Mouse (Mus musculus) embryonic facial prominence, embryonic 13.5 days (tissue): ENCODE data around the gene 3830403N18Rik. TPM values are rescaled to one million over a fixed set of nuclear protein-coding genes. Genes with fewer than 3 reads are reported as not detected.
"Not testable (repeated sequence)": the region's sequence is repeated elsewhere in the genome, so short reads cannot be mapped to it uniquely, and the experiment has no call there.

ENCODE experiments used
- ATAC-seq: fragments of 200-750 bp; cut with Nextera tagmentation; 2 replicates; pipeline ENCODE4 v1.8.0; 2017; ENCODE audit warnings: low read depth; ENCODE audit not compliant: insufficient number of reproducible peaks, insufficient read depth, low FRiP score, low TSS enrichment
- H3K27ac ChIP-seq: fragments of 300-500 bp; sonication (generic); 2 replicates; pipeline ENCODE4 v1.5.1; 2015; ENCODE audit warnings: moderate library complexity, mild to moderate bottlenecking, inconsistent platforms
- H3K27me3 ChIP-seq: fragments of 300-500 bp; sonication (generic); 2 replicates; pipeline ENCODE4 v1.6.1; 2015; ENCODE audit warnings: mild to moderate bottlenecking, inconsistent platforms
- H3K36me3 ChIP-seq: fragments of 300-500 bp; sonication (generic); 2 replicates; pipeline ENCODE4 v1.6.1; 2015; ENCODE audit warnings: mild to moderate bottlenecking, inconsistent platforms
- H3K4me1 ChIP-seq: fragments of 300-500 bp; sonication (generic); 2 replicates; pipeline ENCODE4 v1.6.1; 2015; ENCODE audit warnings: inconsistent platforms
- H3K4me2 ChIP-seq: fragments of 300-500 bp; sonication (generic); 2 replicates; pipeline ENCODE4 v1.6.1; 2015; ENCODE audit warnings: moderate library complexity, mild to moderate bottlenecking, inconsistent platforms
- H3K4me3 ChIP-seq: fragments of 300-500 bp; sonication (generic); 2 replicates; pipeline ENCODE4 v1.5.1; 2015; ENCODE audit warnings: mild to moderate bottlenecking, inconsistent platforms
- H3K9ac ChIP-seq: fragments of 300-500 bp; sonication (generic); 2 replicates; pipeline ENCODE4 v1.6.1; 2015; ENCODE audit warnings: mild to moderate bottlenecking, inconsistent platforms
- H3K9me3 ChIP-seq: fragments of 300-500 bp; sonication (generic); 2 replicates; pipeline ENCODE4 v1.6.1; 2016; ENCODE audit warnings: inconsistent platforms
- WGBS: fragments of 180-500 bp; shearing (Covaris S2); methylation state at CpG from one replicate; pipeline ENCODE4 v1.1.7; 2015; ENCODE audit warnings: mixed read lengths; 5-methylcytosine and 5-hydroxymethylcytosine counted together
- polyA plus RNA-seq: library from polyadenylated mRNA; unstranded; fragments of >200 nt; fragmentation: Nextera tagmentation; extraction: Ambion mirVana; gene quantifications from 2 replicates; pipeline ENCODE4 v1.2.1, GENCODE M21; 2015

The 3830403N18Rik gene
- polyA plus RNA-seq, result 0.27 and 0.88 TPM in 2 replicates

GRCm38 (mm10) chrX:56136336-56136909, at the start of gene 3830403N18Rik:
Gene 3830403N18Rik, plus strand, starts transcription at chrX:56136572.
- H3K9me3 ChIP-seq, H3K36me3 ChIP-seq, H3K27me3 ChIP-seq, ATAC-seq, H3K4me2 ChIP-seq, H3K27ac ChIP-seq, H3K9ac ChIP-seq, H3K4me3 ChIP-seq, H3K4me1 ChIP-seq: not testable (repeated sequence)
- 85% methylated on average over 15 of the region's 15 CpGs for WGBS

- 85% methylated on average over 2 of the region's 2 CpGs for WGBS
- H3K27me3 ChIP-seq, result no peaks in the 10 kb centered on the region
- no peak overlapping the region for H3K9ac ChIP-seq
- no peak overlapping the region for H3K4me3 ChIP-seq
- H3K36me3 ChIP-seq, result no peaks in the 10 kb centered on the region
- H3K4me1 ChIP-seq, result no peaks in the 10 kb centered on the region
- ATAC-seq, result no peak
- H3K27ac ChIP-seq, result no peak overlapping the region
- H3K4me2 ChIP-seq, result no peak overlapping the region
- no peaks in the 10 kb centered on the region for H3K9me3 ChIP-seq
Measured at GRCm38 (mm10) chrX:56151396-56151795, 15.0 kb downstream of the 3830403N18Rik start.

- H3K9me3 ChIP-seq, ATAC-seq: not testable (repeated sequence)
- WGBS, result no CpG with 5 or more reads among the region's 1 CpGs
Measured at GRCm38 (mm10) chrX:56186449-56186848, 50.1 kb downstream of the 3830403N18Rik start.

More at GRCm38 (mm10) chrX:56186449-56186848, 50.1 kb downstream of the 3830403N18Rik start:
- H3K9ac ChIP-seq, H3K4me3 ChIP-seq, H3K27ac ChIP-seq, H3K27me3 ChIP-seq, H3K4me2 ChIP-seq, H3K4me1 ChIP-seq, H3K36me3 ChIP-seq: not testable (repeated sequence)

Other genes starting within 250 kb of the 3830403N18Rik start
- gene Gm773, start 76.3 kb downstream of the 3830403N18Rik start, polyA plus RNA-seq, result not detected in 2 replicates
- 8.9 and 9.3 TPM in 2 replicates for gene Zfp449, start 209.8 kb downstream of the 3830403N18Rik start, polyA plus RNA-seq
- 6.1 and 6.8 TPM in 2 replicates for gene Smim10l2a, start 238.0 kb downstream of the 3830403N18Rik start, polyA plus RNA-seq